Mouse (Mus musculus) lung, postnatal 0 days (tissue): Measurements from ENCODE around the gene C87436.

ENCODE experiments used
- CTCF ChIP-seq: IDR thresholded peaks from 2 replicates; pipeline ENCODE4 v1.5.1; 2016; ENCODE audit warnings: antibody characterized with exemption, mild to moderate bottlenecking
- EP300 ChIP-seq: IDR thresholded peaks from 2 replicates; pipeline ENCODE4 v1.6.1; 2016; ENCODE audit warnings: antibody characterized with exemption, mild to moderate bottlenecking, control low read depth

GRCm38 (mm10) chr6:86403728-86404099 lies 34.5 kb upstream of the C87436 start:
- TF ChIP-seq EP300 (no peak), CTCF (peak; percentile 18; the same call in 1 of the 2 replicates)
